Mouse (Mus musculus) yolk sac, embryonic 10.5 days (tissue): Measurements from ENCODE around the gene Endog.
A peak's percentile ranks its signal among the peaks of the same experiment; 100 is the strongest.

ENCODE experiments used
- DNase-seq: peaks from one replicate; pipeline ENCODE4 v3.0.0-alpha.2; 2017; ENCODE audit warnings: low spot score

The Endog gene

DNA sequence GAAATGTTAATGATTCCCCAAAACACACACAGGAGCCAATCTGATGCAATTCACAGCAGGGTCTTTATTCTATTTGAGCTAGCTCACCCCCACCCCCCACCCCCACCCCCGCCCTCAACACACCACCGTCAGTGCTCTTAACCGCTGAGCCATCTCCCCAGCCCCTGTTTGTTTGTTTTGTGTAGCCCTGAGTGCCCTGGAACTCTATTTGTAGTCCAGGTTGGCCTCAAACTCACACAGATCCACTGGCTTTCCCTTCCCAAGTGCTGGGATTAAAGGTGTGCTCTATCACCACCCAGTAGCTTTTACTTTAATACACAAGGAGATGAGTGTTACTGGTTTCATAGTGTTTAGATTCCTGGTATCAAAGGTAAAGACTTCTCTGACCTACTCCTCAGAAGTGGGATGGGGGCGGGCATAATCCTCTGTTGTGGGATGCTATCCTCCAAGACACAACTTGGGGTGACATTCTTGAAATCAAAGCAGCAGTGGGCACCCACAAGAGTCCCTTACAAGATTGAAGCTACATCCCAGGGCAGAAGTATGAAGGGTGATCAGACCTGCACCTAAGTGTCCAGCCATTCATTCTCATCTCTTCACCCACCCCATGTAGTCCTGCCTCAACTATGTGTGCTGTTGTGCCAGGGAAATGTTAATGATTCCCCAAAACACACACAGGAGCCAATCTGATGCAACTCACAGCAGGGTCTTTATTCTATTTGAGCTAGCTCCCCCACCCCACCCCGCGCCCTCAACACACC lies 40.3 kb downstream of the Endog start:
- DNase-seq, result no peak

DNA sequence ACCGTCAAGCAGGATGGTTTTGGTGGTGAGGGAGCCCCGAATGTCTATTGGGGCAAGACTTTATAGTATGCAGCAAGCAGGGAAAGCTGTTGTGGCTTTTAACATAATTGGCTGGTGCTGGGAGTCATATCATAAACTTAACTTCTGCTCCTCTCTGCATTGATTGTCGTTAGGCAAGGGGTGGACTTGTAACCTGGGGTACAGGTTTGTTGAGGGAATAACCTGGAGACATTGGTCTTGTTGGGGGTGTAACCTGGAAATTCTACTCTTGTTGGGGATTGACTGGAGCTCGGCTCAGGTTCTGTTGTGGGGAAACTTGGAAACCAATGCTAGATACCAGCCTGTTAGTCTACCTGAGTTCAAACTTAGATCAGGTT lies 40.9 kb downstream of the Endog start:
- no peak for DNase-seq

DNA sequence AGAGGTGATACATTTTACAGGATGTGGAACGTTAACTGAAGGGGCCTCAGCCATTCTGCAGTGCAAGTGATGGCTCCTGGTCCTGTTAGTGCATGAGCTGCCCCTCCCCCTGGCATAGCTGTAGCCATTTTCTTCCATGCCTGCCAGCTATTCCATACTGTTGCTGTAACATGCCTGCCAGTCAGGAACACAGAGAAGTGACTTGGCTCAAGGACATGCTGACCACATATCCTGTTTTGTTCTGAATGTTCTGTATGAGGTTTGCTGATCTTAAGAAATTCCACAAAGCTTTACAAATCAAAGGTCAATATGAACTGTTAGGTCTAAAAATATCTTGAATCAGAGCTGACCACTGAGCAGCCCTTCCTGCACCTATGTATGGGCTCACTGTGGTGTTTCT lies 41.7 kb downstream of the Endog start:
- no peak for DNase-seq

DNA sequence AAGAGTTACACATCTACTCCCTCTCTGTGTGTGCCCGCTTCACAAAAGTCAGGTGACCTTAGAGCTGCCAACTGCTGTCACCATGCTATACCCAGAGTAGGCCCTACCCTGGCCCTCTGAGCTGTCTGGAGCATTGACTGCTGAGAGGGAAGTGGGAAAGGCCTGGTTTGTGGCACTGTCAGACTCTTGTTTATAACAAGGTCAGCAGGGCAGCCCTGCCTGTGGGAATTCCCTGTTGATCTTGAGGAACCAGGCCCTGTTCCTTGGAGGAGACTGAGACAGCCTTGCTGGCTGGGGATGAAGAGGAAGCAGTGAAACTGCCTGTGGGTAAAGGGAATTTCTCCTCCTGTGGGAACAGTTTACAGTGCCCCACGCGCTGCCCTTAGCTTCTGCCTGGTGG lies 43.5 kb downstream of the Endog start:
- peak; percentile 48 for DNase-seq

DNA sequence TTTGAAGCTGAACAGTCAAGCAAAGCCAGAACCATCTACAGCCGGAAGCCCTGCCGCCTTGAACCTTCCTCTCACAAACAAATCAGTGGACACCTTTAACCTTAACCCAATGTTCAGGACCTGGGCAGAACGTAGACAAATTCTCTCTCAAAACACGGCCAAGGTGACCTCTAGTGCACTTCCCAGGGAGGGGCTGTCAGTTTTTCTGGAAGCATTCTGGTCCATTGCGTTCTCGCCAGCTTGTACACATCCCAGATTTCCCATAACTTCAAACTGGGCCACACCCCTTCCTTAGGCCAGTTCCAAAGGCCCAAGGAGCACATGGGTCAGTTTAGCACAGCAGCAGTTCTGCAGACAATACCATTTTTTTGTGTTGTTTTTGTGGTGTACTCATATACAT lies 44.2 kb downstream of the Endog start:
- no peak for DNase-seq

DNA sequence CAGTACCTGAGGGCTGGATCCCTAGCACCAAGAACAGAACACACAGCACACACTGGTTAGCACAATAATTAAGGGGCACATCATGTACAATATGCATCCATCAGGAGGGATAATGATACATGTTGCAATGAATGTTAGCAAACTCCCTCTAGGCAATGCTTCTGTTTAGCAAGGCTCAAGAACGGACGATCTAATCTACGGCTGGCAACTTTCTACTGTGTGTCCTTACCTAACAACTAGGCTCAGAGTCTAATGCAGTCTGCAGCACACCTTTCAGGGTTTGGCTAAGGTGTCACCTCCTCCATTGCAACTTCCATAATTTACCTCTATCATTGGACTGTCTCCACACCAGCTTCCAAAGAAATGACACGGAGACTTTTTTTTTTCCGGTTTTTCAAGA lies 45.0 kb downstream of the Endog start:
- no peak for DNase-seq
